Mouse (Mus musculus) liver, embryonic 15.5 days (tissue): ENCODE data around the gene Nprl2. TPM values are rescaled to one million over a fixed set of nuclear protein-coding genes. Genes with fewer than 3 reads are reported as not detected.
"Not testable (repeated sequence)": the region's sequence is repeated elsewhere in the genome, so short reads cannot be mapped to it uniquely, and the experiment has no call there.

ENCODE experiments used
- ATAC-seq: fragments of 200-750 bp; cut with Nextera tagmentation; 2 replicates; pipeline ENCODE4 v1.8.0; 2017; ENCODE audit warnings: moderate number of reproducible peaks, mild to moderate bottlenecking, moderate library complexity; ENCODE audit not compliant: insufficient read depth
- H3K27ac ChIP-seq: fragments of 300-500 bp; sonication (generic); replicated peaks from 2 replicates; pipeline ENCODE4 v1.5.1; 2015; ENCODE audit warnings: mild to moderate bottlenecking, inconsistent platforms
- H3K27me3 ChIP-seq: fragments of 300-500 bp; sonication (generic); 2 replicates; pipeline ENCODE4 v1.6.1; 2015; ENCODE audit warnings: mild to moderate bottlenecking, inconsistent platforms
- H3K36me3 ChIP-seq: fragments of 300-500 bp; sonication (generic); replicated peaks from 2 replicates; pipeline ENCODE4 v1.6.1; 2015; ENCODE audit warnings: moderate library complexity, mild to moderate bottlenecking, inconsistent platforms
- H3K4me1 ChIP-seq: fragments of 300-500 bp; sonication (generic); replicated peaks from 2 replicates; pipeline ENCODE4 v1.6.1; 2015; ENCODE audit warnings: inconsistent platforms
- H3K4me2 ChIP-seq: fragments of 300-500 bp; sonication (generic); 2 replicates; pipeline ENCODE4 v1.6.1; 2015; ENCODE audit warnings: moderate library complexity, mild to moderate bottlenecking, inconsistent platforms
- H3K4me3 ChIP-seq: fragments of 300-500 bp; sonication (generic); replicated peaks from 2 replicates; pipeline ENCODE4 v1.5.1; 2015; ENCODE audit warnings: mild to moderate bottlenecking, inconsistent platforms
- H3K9ac ChIP-seq: fragments of 300-500 bp; sonication (generic); 2 replicates; pipeline ENCODE4 v1.6.1; 2015; ENCODE audit warnings: moderate library complexity, mild to moderate bottlenecking, inconsistent platforms
- H3K9me3 ChIP-seq: fragments of 300-500 bp; sonication (generic); replicated peaks from 2 replicates; pipeline ENCODE4 v1.6.1; 2016; ENCODE audit warnings: inconsistent platforms
- WGBS: fragments of 180-500 bp; shearing (Covaris S2); methylation state at CpG from one replicate; pipeline ENCODE4 v1.1.7; 2015; ENCODE audit warnings: mixed read lengths; ENCODE audit not compliant: insufficient replicate concordance; 5-methylcytosine and 5-hydroxymethylcytosine counted together
- polyA plus RNA-seq: library from polyadenylated mRNA; unstranded; fragments of >200 nt; fragmentation: Nextera tagmentation; extraction: Ambion mirVana; gene quantifications from 2 replicates; pipeline ENCODE4 v1.2.1, GENCODE M21; 2015

Gene Nprl2
- polyA plus RNA-seq, 1 experiment from 2014 or later = 11.2 TPM

- Histone ChIP-seq H3K4me3 (peak overlapping the region; percentile 80), H3K27ac (peak overlapping the region; percentile 96), H3K4me2 (peak overlapping the region; percentile 89), H3K9me3 (no peaks in the 10 kb centered on the region), H3K36me3 (peaks cover 33% of the 10 kb centered on the region), H3K27me3 (no peaks in the 10 kb centered on the region), H3K4me1 (peaks cover 86% of the 10 kb centered on the region), H3K9ac (peak overlapping the region; percentile 81)
- WGBS = 31% methylated on average over 21 of the region's 21 CpGs
- ATAC-seq = peak; percentile 65
These were observed 28.8 kb downstream of the Nprl2 start for GRCm38 (mm10) chr9:107570845-107571244.

- ATAC-seq = peak; percentile 31
- peak overlapping the region; percentile 89 for H3K4me2 ChIP-seq
- peak overlapping the region; percentile 96 for H3K27ac ChIP-seq
- peaks cover 33% of the 10 kb centered on the region for H3K36me3 ChIP-seq
- no peaks in the 10 kb centered on the region for H3K9me3 ChIP-seq
- H3K9ac ChIP-seq = peak overlapping the region; percentile 81
- H3K4me3 ChIP-seq = peak overlapping the region; percentile 80
- H3K27me3 ChIP-seq = no peaks in the 10 kb centered on the region
- WGBS = 68% methylated on average over 22 of the region's 22 CpGs
- peaks cover 86% of the 10 kb centered on the region for H3K4me1 ChIP-seq
These were observed 29.7 kb downstream of the Nprl2 start for GRCm38 (mm10) chr9:107571534-107572326.

- H3K9ac ChIP-seq = peak overlapping the region; percentile 81; the same call in 1 of the 2 replicates
- H3K4me3 ChIP-seq = peak overlapping the region; percentile 80; the same call in 1 of the 2 replicates
These were observed 30.3 kb downstream of the Nprl2 start for GRCm38 (mm10) chr9:107572327-107572662.

GRCm38 (mm10) chr9:107573774-107574173, 31.7 kb downstream of the Nprl2 start:
- H3K27me3 ChIP-seq, H3K9ac ChIP-seq, ATAC-seq, H3K9me3 ChIP-seq, H3K4me2 ChIP-seq, H3K27ac ChIP-seq, H3K4me3 ChIP-seq: not testable (repeated sequence)
- H3K4me1 ChIP-seq = peaks cover 85% of the 10 kb centered on the region
- WGBS = 66% methylated on average over 6 of the region's 6 CpGs
- H3K36me3 ChIP-seq = peaks cover 33% of the 10 kb centered on the region

More at GRCm38 (mm10) chr9:107572327-107572662, 30.3 kb downstream of the Nprl2 start:
- peak overlapping the region; percentile 96 for H3K27ac ChIP-seq
- H3K9me3 ChIP-seq = no peaks in the 10 kb centered on the region
- H3K4me2 ChIP-seq = peak overlapping the region; percentile 89
- ATAC-seq = no peak
- H3K36me3 ChIP-seq = peaks cover 33% of the 10 kb centered on the region
- WGBS = 83% methylated on average over 2 of the region's 2 CpGs
- no peaks in the 10 kb centered on the region for H3K27me3 ChIP-seq
- H3K4me1 ChIP-seq = peaks cover 86% of the 10 kb centered on the region

GRCm38 (mm10) chr9:107575579-107576356, 33.7 kb downstream of the Nprl2 start:
- WGBS = 73% methylated on average over 14 of the region's 14 CpGs
- peak overlapping the region; percentile 0; the same call in 1 of the 2 replicates for H3K4me2 ChIP-seq
- H3K9me3 ChIP-seq = no peaks in the 10 kb centered on the region
- peaks cover 90% of the 10 kb centered on the region for H3K4me1 ChIP-seq
- peaks cover 33% of the 10 kb centered on the region for H3K36me3 ChIP-seq
- no peak overlapping the region for H3K9ac ChIP-seq
- no peak overlapping the region for H3K4me3 ChIP-seq
- H3K27me3 ChIP-seq = no peaks in the 10 kb centered on the region
- H3K27ac ChIP-seq = peak overlapping the region; percentile 84
- no peak for ATAC-seq

- H3K9me3 ChIP-seq = no peaks in the 10 kb centered on the region
- peak; percentile 65 for ATAC-seq
- peaks cover 89% of the 10 kb centered on the region for H3K4me1 ChIP-seq
- H3K36me3 ChIP-seq = peaks cover 29% of the 10 kb centered on the region
- H3K4me2 ChIP-seq = peak within 1 kb of the TSS; percentile 76
- H3K27ac ChIP-seq = peak within 1 kb of the TSS; percentile 84
- H3K4me3 ChIP-seq = peak within 1 kb of the TSS; percentile 55
- 24% methylated on average over 16 of the region's 16 CpGs for WGBS
- no peaks in the 10 kb centered on the region for H3K27me3 ChIP-seq
- H3K9ac ChIP-seq = peak within 1 kb of the TSS; percentile 58
These were observed 34.5 kb downstream of the Nprl2 start, which contains the start of gene Hyal1 for GRCm38 (mm10) chr9:107576357-107577107. Gene Hyal1, plus strand, starts transcription at chr9:107576927.

GRCm38 (mm10) chr9:107577871-107578270, 35.8 kb downstream of the Nprl2 start:
- WGBS = 84% methylated on average over 10 of the region's 10 CpGs
- Histone ChIP-seq H3K27ac (0 out of 2 replicates have a peak overlapping the region, but pooled peaks have one; percentile 69), H3K9ac (no peak overlapping the region), H3K4me1 (peaks cover 89% of the 10 kb centered on the region), H3K4me2 (peak overlapping the region; percentile 76), H3K4me3 (no peak overlapping the region), H3K27me3 (no peaks in the 10 kb centered on the region), H3K36me3 (peaks cover 16% of the 10 kb centered on the region), H3K9me3 (no peaks in the 10 kb centered on the region)
- ATAC-seq = no peak

- H3K4me1 ChIP-seq = peaks cover 88% of the 10 kb centered on the region
- H3K9ac ChIP-seq = no peak within 1 kb of the TSS; the same call in 1 of the 2 replicates
- H3K9me3 ChIP-seq = no peaks in the 10 kb centered on the region
- peak within 1 kb of the TSS; percentile 96 for H3K27ac ChIP-seq
- no peak for ATAC-seq
- peak within 1 kb of the TSS; percentile 80 for H3K4me2 ChIP-seq
- peaks cover 17% of the 10 kb centered on the region for H3K36me3 ChIP-seq
- H3K4me3 ChIP-seq = no peak within 1 kb of the TSS
- no peaks in the 10 kb centered on the region for H3K27me3 ChIP-seq
- 73% methylated on average over 3 of the region's 3 CpGs for WGBS
These were observed 36.6 kb downstream of the Nprl2 start, which contains the start of gene Naa80 for GRCm38 (mm10) chr9:107578587-107578986. Gene Naa80, plus strand, starts transcription at chr9:107578887.

GRCm38 (mm10) chr9:107579023-107579900, 37.2 kb downstream of the Nprl2 start:
- Histone ChIP-seq H3K4me2 (0 out of 2 replicates have a peak overlapping the region, but pooled peaks have one; percentile 80), H3K9me3 (no peaks in the 10 kb centered on the region), H3K27me3 (no peaks in the 10 kb centered on the region), H3K27ac (peak overlapping the region; percentile 96), H3K4me3 (no peak overlapping the region), H3K9ac (no peak overlapping the region), H3K4me1 (peaks cover 92% of the 10 kb centered on the region), H3K36me3 (peaks cover 20% of the 10 kb centered on the region)
- 88% methylated on average over 14 of the region's 14 CpGs for WGBS
- no peak for ATAC-seq
